Mouse (Mus musculus) gastrocnemius, postnatal 4 days (tissue): ENCODE results near the gene Gm28171. TPM values are rescaled to one million over a fixed set of nuclear protein-coding genes. Genes with fewer than 3 reads are reported as not detected.
"Not testable (repeated sequence)": the region's sequence is repeated elsewhere in the genome, so short reads cannot be mapped to it uniquely, and the experiment has no call there.

Experiments used
- DNase-seq, 2 experiments: peaks; one replicate each; pipeline ENCODE4 v3.0.0; 2021 to 2022; ENCODE audit warnings: low spot score in 2 of 2, mixed read lengths in 2 of 2
- long read RNA-seq, 2 experiments: library from polyadenylated mRNA; stranded (forward); transcript quantifications; one replicate each; pipeline ENCODE4 v2.0.0; 2021
- total RNA-seq, 2 experiments: library from RNA; stranded (reverse); gene quantifications; 2 replicates each; pipeline ENCODE4 v1.2.3; 2021

The Gm28171 gene
- not detected for total RNA-seq
- long read RNA-seq, experiment 1: 0 reads
- long read RNA-seq, experiment 2: 0 reads

- DNase-seq: not testable (repeated sequence)
These were observed at the start of gene Gm28171 for GRCm38 (mm10) chrY:5793095-5793494. Gm28171 (plus strand) TSS chrY:5793395.

Other genes with a start within 250 kb of the Gm28171 start
- not detected for gene Gm21854, start 136.4 kb upstream of the Gm28171 start, total RNA-seq
- gene Gm20914, start 67.4 kb upstream of the Gm28171 start, total RNA-seq: not detected
- gene Gm21778, start 149.1 kb downstream of the Gm28171 start, total RNA-seq: not detected